Mouse (Mus musculus) cerebellum, adult 2 months (tissue): ENCODE results near the gene Dnajb12.

ENCODE experiments used
- CTCF ChIP-seq: fragments of 200-500 bp; IDR thresholded peaks from 2 replicates; pipeline ENCODE4 v1.5.1; 2011; ENCODE audit warnings: low read depth, mild to moderate bottlenecking, control low read depth, low read length, moderate library complexity, borderline replicate concordance; ENCODE audit not compliant: insufficient read depth
- POLR2A ChIP-seq: fragments of 200-500 bp; IDR thresholded peaks from 2 replicates; pipeline ENCODE4 v1.6.1; 2011; ENCODE audit warnings: low read length, control low read depth, borderline replicate concordance; ENCODE audit not compliant: insufficient read depth

GRCm38 (mm10) chr10:59907695-59908299 is 28.4 kb downstream of the Dnajb12 start:
- no peak for TF ChIP-seq CTCF
- no peak for TF ChIP-seq POLR2A
